ENCODE assay signal across 18 mouse cellular contexts in the genomic region with DNA sequence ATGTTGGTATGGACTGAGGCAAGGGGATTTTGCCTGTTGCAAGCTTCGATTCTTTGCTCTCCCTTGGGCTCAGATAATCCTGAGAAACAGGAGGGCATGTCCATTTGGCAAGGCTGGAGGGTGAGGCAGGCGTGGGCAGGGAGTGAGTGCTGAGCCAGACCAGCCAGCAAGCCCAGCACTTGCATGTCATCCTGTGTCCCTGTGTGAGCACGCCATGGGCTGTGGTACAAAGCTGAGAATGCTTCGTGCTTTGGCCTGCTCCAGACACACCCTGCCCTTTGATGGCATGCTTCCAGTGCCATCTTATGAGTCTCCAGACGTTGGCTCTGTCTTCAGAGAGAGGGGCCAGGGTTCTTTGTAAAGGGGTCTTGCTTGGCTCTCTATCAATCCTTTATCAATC.
"Had no signal": no experiment of that assay in that cellular context is flagged by ENCODE, and none has a peak within 500 bp of the region (broad histone marks: within the 10 kb centered on the region; RNA-seq: fewer than 3 reads in every experiment).

No protein-coding gene starts in this region.

- ATAC-seq: liver, postnatal 0 days; lung, postnatal 0 days; midbrain, embryonic 16.5 days had no signal

- H3K27me3 ChIP-seq: lung, embryonic 15.5 days; neural tube, embryonic 13.5 days; neural tube, embryonic 15.5 days; stomach, embryonic 15.5 days had no signal

- H3K4me3 ChIP-seq: lung, embryonic 15.5 days; midbrain, embryonic 12.5 days; myocyte; neural tube, embryonic 13.5 days; neural tube, embryonic 15.5 days; stomach, embryonic 15.5 days had no signal

- DNase-seq: liver, postnatal 0 days; lung, adult 2 months; lung, postnatal 14 days; lung, postnatal 36 days; midbrain, embryonic 14.5 days; retina, postnatal 1 day; right cerebral cortex, postnatal 14 days; thymus, adult 2 months; thymus, postnatal 25 days; thymus, postnatal 4 days had no signal

- H3K36me3 ChIP-seq: lung, embryonic 15.5 days; midbrain, embryonic 12.5 days; neural tube, embryonic 13.5 days; neural tube, embryonic 15.5 days; stomach, embryonic 15.5 days had no signal

- H3K9me3 ChIP-seq: lung, embryonic 15.5 days; midbrain, embryonic 12.5 days; neural tube, embryonic 13.5 days; stomach, embryonic 15.5 days had no signal

- H3K4me1 ChIP-seq: lung, embryonic 15.5 days; stomach, embryonic 15.5 days had no signal
